Mouse (Mus musculus): Measurements from ENCODE around the gene Srrd.

DNA sequence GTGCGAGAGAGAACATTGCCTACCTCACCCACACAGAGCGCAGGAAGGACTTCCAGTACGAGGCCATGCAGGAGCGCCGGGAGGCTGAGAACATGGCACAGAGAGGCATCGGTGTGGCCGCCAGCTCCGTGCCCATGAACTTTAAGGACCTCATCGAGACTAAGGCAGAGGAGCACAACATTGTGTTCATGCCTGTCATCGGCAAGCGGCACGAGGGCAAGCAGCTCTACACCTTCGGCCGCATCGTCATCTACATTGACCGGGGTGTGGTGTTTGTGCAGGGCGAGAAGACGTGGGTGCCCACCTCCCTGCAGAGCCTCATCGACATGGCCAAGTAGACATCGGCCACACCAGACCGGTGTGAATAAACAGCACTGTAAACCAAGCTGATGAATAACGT, 5.8 kb downstream of the Srrd start:
- TF ChIP-seq GATA1 (IDR thresholded peaks at IDR 0.05; ENCODE audit: low read depth, low read length) (no peak), POLR2A (IDR thresholded peaks at IDR 0.05; ENCODE audit: control insufficient read depth in 1 of 2, insufficient read depth in 1 of 2, low read depth in 1 of 2, low read length in 2 of 2, poor library complexity in 1 of 2) (peak in 1 of 2 experiments; percentile 28; a peak in 1 of 4 replicates), E2F4 (IDR thresholded peaks at IDR 0.05; ENCODE audit: borderline replicate concordance, low read depth, low read length) (no peak), CTCF (IDR thresholded peaks at IDR 0.05 in 2 of 3, conservative IDR thresholded peaks at IDR 0.05 in 1 of 3; ENCODE audit: control insufficient read depth in 1 of 3, insufficient read depth in 1 of 3, low read depth in 2 of 3, low read length in 3 of 3, poor library complexity in 1 of 3, severe bottlenecking in 1 of 3) (no peak), SMC3 (IDR thresholded peaks at IDR 0.05; ENCODE audit: low read depth, low read length) (no peak), ETS1 (IDR thresholded peaks at IDR 0.05; ENCODE audit: low read depth, low read length) (no peak), RAD21 (IDR thresholded peaks at IDR 0.05; ENCODE audit: low read depth, low read length) (no peak), EP300 (IDR thresholded peaks at IDR 0.05; ENCODE audit: low read depth in 1 of 2, low read length in 2 of 2) (no peak)

All from MEL (cell line).